Mouse (Mus musculus) limb, embryonic 11.5 days (tissue): Measurements from ENCODE around the gene Slc45a2. TPM values are rescaled to one million over a fixed set of nuclear protein-coding genes. Genes with fewer than 3 reads are reported as not detected.

Source experiments
- ATAC-seq: fragments of 200-750 bp; cut with Nextera tagmentation; 2 replicates; pipeline ENCODE4 v1.8.0; 2017; ENCODE audit warnings: low read depth; ENCODE audit not compliant: insufficient number of reproducible peaks, low FRiP score, low TSS enrichment
- DNase-seq: peaks from one replicate; pipeline ENCODE4 v3.0.0-alpha.2; 2015; ENCODE audit warnings: low spot score
- H3K27ac ChIP-seq: fragments of 300-500 bp; sonication (generic); replicated peaks from 2 replicates; pipeline ENCODE4 v1.5.1; 2014; ENCODE audit warnings: low read depth, mild to moderate bottlenecking, low read length
- H3K27me3 ChIP-seq: fragments of 300-500 bp; sonication (generic); 2 replicates; pipeline ENCODE4 v1.6.1; 2014; ENCODE audit warnings: mild to moderate bottlenecking, low read length, mixed read lengths; ENCODE audit not compliant: control insufficient read depth, insufficient read depth
- H3K36me3 ChIP-seq: fragments of 300-500 bp; sonication (generic); 2 replicates; pipeline ENCODE4 v1.6.1; 2014; ENCODE audit warnings: mild to moderate bottlenecking, low read length, moderate library complexity, mixed read lengths; ENCODE audit not compliant: control insufficient read depth, insufficient read depth
- H3K4me1 ChIP-seq: fragments of 300-500 bp; sonication (generic); 2 replicates; pipeline ENCODE4 v1.6.1; 2014; ENCODE audit warnings: low read length, mixed read lengths; ENCODE audit not compliant: control insufficient read depth, insufficient read depth
- H3K4me2 ChIP-seq: fragments of 300-500 bp; sonication (generic); 2 replicates; pipeline ENCODE4 v1.6.1; 2014; ENCODE audit warnings: low read depth, mild to moderate bottlenecking, moderate library complexity; ENCODE audit not compliant: severe bottlenecking
- H3K4me3 ChIP-seq: fragments of 300-500 bp; sonication (generic); 2 replicates; pipeline ENCODE4 v1.5.1; 2014; ENCODE audit warnings: low read depth, low read length
- H3K9ac ChIP-seq: fragments of 300-500 bp; sonication (generic); 2 replicates; pipeline ENCODE4 v1.6.1; 2014; ENCODE audit warnings: mild to moderate bottlenecking, low read length
- H3K9me3 ChIP-seq: fragments of 300-500 bp; sonication (generic); 2 replicates; pipeline ENCODE4 v1.6.1; 2016; ENCODE audit warnings: low read length; ENCODE audit not compliant: control insufficient read depth
- WGBS: fragments of 180-500 bp; shearing (Covaris S2); extraction: QIAGEN DNeasy Blood & Tissue Kit; methylation state at CpG from one replicate; pipeline ENCODE4 v1.1.7; 2014; 5-methylcytosine and 5-hydroxymethylcytosine counted together
- polyA plus RNA-seq: library from polyadenylated mRNA; unstranded; fragments of >200 nt; fragmentation: Nextera tagmentation; extraction: Ambion mirVana; gene quantifications from 2 replicates; pipeline ENCODE4 v1.2.1, GENCODE M21; 2014

Slc45a2 gene
- polyA plus RNA-seq, 1 experiment from 2014 or later, result not detected

DNA sequence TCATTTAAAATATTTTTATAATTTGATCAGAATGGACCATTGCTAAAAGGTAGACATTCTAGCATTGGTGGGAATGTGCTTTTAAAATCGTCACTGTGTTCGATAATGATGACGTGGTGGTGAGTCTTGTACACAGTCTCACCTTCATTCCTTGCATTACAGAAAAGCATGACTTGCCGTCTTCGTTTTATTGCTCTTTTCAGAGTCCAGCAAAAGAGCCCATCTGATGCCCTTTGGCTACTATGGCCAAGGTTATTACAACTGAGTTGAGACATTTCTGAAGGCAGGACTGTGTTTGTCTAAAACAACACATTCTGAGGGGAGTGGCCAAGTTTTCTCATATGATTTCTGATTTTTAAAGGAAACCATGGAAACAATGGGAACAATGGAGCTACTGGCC lies 40.3 kb upstream of the Slc45a2 start:
- H3K27ac ChIP-seq, result no peak overlapping the region
- H3K9ac ChIP-seq, result no peak overlapping the region
- DNase-seq (no peak), ATAC-seq (no peak)
- H3K4me1 ChIP-seq, result no peaks in the 10 kb centered on the region
- H3K27me3 ChIP-seq, result no peaks in the 10 kb centered on the region
- H3K4me2 ChIP-seq, result no peak overlapping the region
- no peaks in the 10 kb centered on the region for H3K36me3 ChIP-seq
- no peaks in the 10 kb centered on the region for H3K9me3 ChIP-seq
- whole genome bisulfite sequencing, result 91% methylated on average over 5 of the region's 5 CpGs
- H3K4me3 ChIP-seq, result no peak overlapping the region

DNA sequence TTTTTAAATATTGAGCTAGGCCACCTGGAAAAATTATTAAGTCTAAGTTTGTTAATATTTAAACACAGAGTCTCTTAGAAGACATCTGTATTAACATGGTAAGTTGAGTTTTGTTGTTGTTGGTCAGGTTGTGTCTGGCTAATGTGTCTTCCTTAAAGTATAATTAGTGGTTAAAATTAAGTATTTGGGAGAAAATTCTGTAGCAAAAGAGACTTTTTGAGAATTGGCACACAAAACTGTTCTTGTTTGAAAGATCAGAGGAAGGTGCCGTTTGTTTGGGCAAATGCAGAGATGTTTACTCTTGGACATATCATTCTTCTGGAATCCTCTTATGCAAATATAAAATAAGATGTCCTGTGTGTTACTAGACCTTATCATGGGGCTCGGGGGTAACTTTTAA lies 37.9 kb upstream of the Slc45a2 start:
- Histone ChIP-seq H3K4me2 (no peak overlapping the region), H3K4me3 (no peak overlapping the region), H3K9ac (no peak overlapping the region), H3K4me1 (no peaks in the 10 kb centered on the region), H3K27me3 (no peaks in the 10 kb centered on the region), H3K27ac (no peak overlapping the region), H3K36me3 (no peaks in the 10 kb centered on the region), H3K9me3 (no peaks in the 10 kb centered on the region)
- WGBS, result 93% methylated on average over 2 of the region's 2 CpGs
- no peak for ATAC-seq
- DNase-seq, result no peak

DNA sequence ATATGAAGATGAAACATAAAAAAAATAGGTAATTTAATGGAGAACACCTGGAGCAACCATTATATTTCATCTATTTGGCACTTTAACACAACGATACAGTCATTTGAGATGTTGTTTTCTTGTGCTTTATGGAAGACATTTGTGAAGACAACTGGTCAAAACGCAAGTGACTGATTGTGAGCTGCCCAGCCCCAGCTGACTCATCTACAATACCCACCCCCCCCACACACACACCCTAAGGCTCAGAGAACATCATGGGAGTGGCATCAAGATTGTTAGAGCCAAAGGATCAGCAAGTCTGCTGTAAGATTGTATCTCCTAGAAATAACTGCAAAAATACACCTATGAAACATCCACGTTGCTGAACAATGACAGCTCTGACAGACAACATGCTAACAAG lies 31.1 kb upstream of the Slc45a2 start:
- no peak overlapping the region for H3K4me2 ChIP-seq
- H3K36me3 ChIP-seq, result no peaks in the 10 kb centered on the region
- WGBS, result 84% methylated on average over 3 of the region's 3 CpGs

DNA sequence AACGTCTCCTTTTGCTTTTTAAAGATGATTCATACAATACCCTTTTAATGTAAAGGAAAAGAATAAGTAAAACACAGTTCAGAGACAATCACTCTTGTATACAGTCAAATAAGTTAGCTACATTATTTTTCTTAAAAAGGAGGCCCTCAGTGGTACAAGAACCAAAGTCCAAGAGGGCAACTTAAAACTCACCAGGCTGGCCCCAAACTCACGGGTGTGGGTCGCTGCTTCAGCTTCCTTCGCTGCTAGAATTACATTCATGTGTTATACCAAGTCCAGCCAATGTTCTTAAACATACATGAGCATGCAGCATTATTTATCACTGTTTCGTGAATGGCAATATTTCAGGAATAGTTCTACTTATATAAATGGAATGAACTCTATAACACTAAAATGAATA lies 29.7 kb upstream of the Slc45a2 start:
- Histone ChIP-seq H3K4me2 (no peak overlapping the region), H3K9ac (no peak overlapping the region), H3K36me3 (no peaks in the 10 kb centered on the region), H3K4me3 (no peak overlapping the region), H3K4me1 (no peaks in the 10 kb centered on the region), H3K27ac (no peak overlapping the region), H3K27me3 (no peaks in the 10 kb centered on the region), H3K9me3 (no peaks in the 10 kb centered on the region)
- no peak for ATAC-seq
- DNase-seq, result no peak
- 90% methylated on average over 5 of the region's 5 CpGs for WGBS

More for the DNA sequence above, 31.1 kb upstream of the Slc45a2 start:
- H3K9ac ChIP-seq, result no peak overlapping the region
- no peaks in the 10 kb centered on the region for H3K9me3 ChIP-seq
- H3K4me1 ChIP-seq, result no peaks in the 10 kb centered on the region
- no peak for ATAC-seq
- no peak for DNase-seq
- no peaks in the 10 kb centered on the region for H3K27me3 ChIP-seq
- H3K27ac ChIP-seq, result no peak overlapping the region
- no peak overlapping the region for H3K4me3 ChIP-seq

GRCm38 (mm10) chr15:10977151-10977550 lies 23.4 kb upstream of the Slc45a2 start:
- Histone ChIP-seq H3K4me3 (no peak overlapping the region), H3K9ac (no peak overlapping the region), H3K9me3 (no peaks in the 10 kb centered on the region), H3K27ac (no peak overlapping the region), H3K4me2 (no peak overlapping the region), H3K36me3 (no peaks in the 10 kb centered on the region), H3K4me1 (no peaks in the 10 kb centered on the region), H3K27me3 (no peaks in the 10 kb centered on the region)
- ATAC-seq (no peak), DNase-seq (no peak)

- Histone ChIP-seq H3K9ac (no peak overlapping the region), H3K4me3 (no peak overlapping the region), H3K9me3 (no peaks in the 10 kb centered on the region), H3K4me2 (peak overlapping the region; percentile 68), H3K27ac (no peak overlapping the region), H3K27me3 (no peaks in the 10 kb centered on the region), H3K4me1 (no peaks in the 10 kb centered on the region; the same call in 1 of the 2 replicates), H3K36me3 (no peaks in the 10 kb centered on the region)
- no peak for ATAC-seq
- WGBS, result 74% methylated on average over 2 of the region's 2 CpGs
- no peak for DNase-seq
Measured at GRCm38 (mm10) chr15:10980712-10981111, 19.8 kb upstream of the Slc45a2 start.

GRCm38 (mm10) chr15:10981377-10982063 lies 19.0 kb upstream of the Slc45a2 start, which contains the start of gene Amacr:
Gene Amacr, plus strand, starts transcription at chr15:10981756.
- Histone ChIP-seq H3K9ac (peak within 1 kb of the TSS; percentile 66), H3K27me3 (no peaks in the 10 kb centered on the region), H3K4me3 (peak within 1 kb of the TSS; percentile 64), H3K9me3 (no peaks in the 10 kb centered on the region), H3K4me1 (no peaks in the 10 kb centered on the region; the same call in 1 of the 2 replicates), H3K27ac (0 out of 2 replicates have a peak within 1 kb of the TSS, but pooled peaks have one; percentile 49), H3K4me2 (peak within 1 kb of the TSS; percentile 68), H3K36me3 (no peaks in the 10 kb centered on the region)
- WGBS, result under 1% methylated on average over 52 of the region's 52 CpGs
- DNase-seq (peak; percentile 91), ATAC-seq (peak; percentile 98)

- Histone ChIP-seq H3K4me1 (no peaks in the 10 kb centered on the region; the same call in 1 of the 2 replicates), H3K4me3 (peak overlapping the region; percentile 64), H3K36me3 (no peaks in the 10 kb centered on the region), H3K27ac (0 out of 2 replicates have a peak overlapping the region, but pooled peaks have one; percentile 49), H3K4me2 (peak overlapping the region; percentile 68), H3K9me3 (no peaks in the 10 kb centered on the region), H3K27me3 (no peaks in the 10 kb centered on the region), H3K9ac (peak overlapping the region; percentile 66)
- ATAC-seq (peak; percentile 42; the same call in 1 of the 2 replicates), DNase-seq (no peak)
- 8% methylated on average over 6 of the region's 6 CpGs for WGBS
Measured at GRCm38 (mm10) chr15:10982064-10982435, 18.5 kb upstream of the Slc45a2 start.

DNA sequence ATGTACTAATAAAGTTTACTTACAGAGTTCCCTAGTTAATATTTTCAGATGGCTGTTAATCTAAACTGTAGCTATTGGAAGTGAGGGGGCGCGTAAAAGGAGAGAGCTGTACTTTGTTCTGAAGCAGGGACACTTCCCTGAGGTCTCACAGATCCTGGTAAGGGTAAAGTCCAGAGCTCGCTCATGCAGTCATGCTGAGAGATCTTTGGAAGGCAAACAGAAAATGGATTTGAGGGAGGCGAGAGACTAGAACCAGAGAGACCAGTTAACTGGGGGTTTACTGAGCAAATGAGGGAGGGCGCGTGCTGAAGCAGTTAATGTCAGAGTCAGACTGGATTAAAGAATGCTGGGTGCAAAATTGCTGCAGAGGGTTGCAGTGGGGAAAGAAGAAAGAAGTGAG lies 14.8 kb upstream of the Slc45a2 start:
- Histone ChIP-seq H3K9me3 (no peaks in the 10 kb centered on the region), H3K36me3 (no peaks in the 10 kb centered on the region), H3K4me3 (no peak overlapping the region), H3K27ac (no peak overlapping the region), H3K4me2 (no peak overlapping the region), H3K9ac (no peak overlapping the region), H3K27me3 (no peaks in the 10 kb centered on the region), H3K4me1 (no peaks in the 10 kb centered on the region; the same call in 1 of the 2 replicates)
- WGBS, result 78% methylated on average over 6 of the region's 6 CpGs
- DNase-seq (no peak), ATAC-seq (no peak)
